Mouse (Mus musculus) heart, embryonic 16.5 days (tissue): ENCODE results near the gene Cmah. TPM values are rescaled to one million over a fixed set of nuclear protein-coding genes. Genes with fewer than 3 reads are reported as not detected.

Source experiments
- ATAC-seq: fragments of 200-750 bp; cut with Nextera tagmentation; replicated peaks from 2 replicates; pipeline ENCODE4 v1.8.0; 2017; ENCODE audit warnings: moderate number of reproducible peaks; ENCODE audit not compliant: insufficient read depth, low FRiP score; ENCODE audit errors: extremely low read depth
- H3K27ac ChIP-seq: fragments of 300-500 bp; sonication (generic); 2 replicates; pipeline ENCODE4 v1.5.1; 2014; ENCODE audit warnings: mild to moderate bottlenecking, low read length, control low read depth, moderate library complexity
- H3K27me3 ChIP-seq: fragments of 300-500 bp; sonication (generic); 2 replicates; pipeline ENCODE4 v1.6.1; 2014; ENCODE audit warnings: low read length, mixed read lengths; ENCODE audit not compliant: control insufficient read depth, insufficient read depth
- H3K36me3 ChIP-seq: fragments of 300-500 bp; sonication (generic); 2 replicates; pipeline ENCODE4 v1.6.1; 2014; ENCODE audit not compliant: control insufficient read depth, insufficient read depth
- H3K4me1 ChIP-seq: fragments of 300-500 bp; sonication (generic); 2 replicates; pipeline ENCODE4 v1.6.1; 2014; ENCODE audit warnings: low read length, mixed read lengths; ENCODE audit not compliant: control insufficient read depth, insufficient read depth
- H3K4me2 ChIP-seq: fragments of 300-500 bp; sonication (generic); 2 replicates; pipeline ENCODE4 v1.6.1; 2014; ENCODE audit warnings: low read depth, mild to moderate bottlenecking, control low read depth, low read length
- H3K4me3 ChIP-seq: fragments of 300-500 bp; sonication (generic); 2 replicates; pipeline ENCODE4 v1.5.1; 2014; ENCODE audit warnings: mild to moderate bottlenecking, control low read depth, low read length
- H3K9ac ChIP-seq: fragments of 300-500 bp; sonication (generic); 2 replicates; pipeline ENCODE4 v1.6.1; 2014; ENCODE audit warnings: low read length, control low read depth
- H3K9me3 ChIP-seq: fragments of 300-500 bp; sonication (generic); replicated peaks from 2 replicates; pipeline ENCODE4 v1.6.1; 2016; ENCODE audit warnings: low read length; ENCODE audit not compliant: control insufficient read depth
- WGBS: fragments of 180-500 bp; shearing (Covaris S2); extraction: QIAGEN DNeasy Blood & Tissue Kit; methylation state at CpG from one replicate; pipeline ENCODE4 v1.1.7; 2014; 5-methylcytosine and 5-hydroxymethylcytosine counted together
- polyA plus RNA-seq: library from polyadenylated mRNA; unstranded; fragments of >200 nt; fragmentation: Nextera tagmentation; extraction: Ambion mirVana; gene quantifications from 2 replicates; pipeline ENCODE4 v1.2.1, GENCODE M21; 2015

Cmah gene
- polyA plus RNA-seq, 1 experiment from 2014 or later, result 2.2 TPM

DNA sequence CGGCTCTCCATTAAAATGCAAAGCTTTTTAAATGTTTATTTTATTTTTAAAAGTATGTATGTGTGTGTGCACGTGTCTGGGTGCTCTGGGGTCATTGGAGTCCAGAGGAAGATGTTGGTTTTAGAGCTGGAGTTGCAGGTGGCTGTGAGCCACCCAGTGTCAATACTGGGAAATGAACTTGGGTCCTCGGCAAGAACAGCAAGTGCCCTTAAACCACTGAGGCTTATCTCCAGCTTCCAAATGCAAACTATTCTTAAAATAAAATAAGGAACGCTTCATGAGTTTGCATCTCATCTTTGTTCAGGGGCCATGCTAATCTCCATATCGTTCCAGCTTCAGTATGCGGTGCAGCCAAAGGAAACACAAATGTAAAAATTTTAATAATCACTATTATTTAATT, 159.2 kb downstream of the Cmah start:
- Histone ChIP-seq H3K9me3 (no peaks in the 10 kb centered on the region), H3K9ac (no peak overlapping the region), H3K27me3 (no peaks in the 10 kb centered on the region), H3K4me3 (no peak overlapping the region), H3K4me1 (peaks cover 2% of the 10 kb centered on the region; the same call in 1 of the 2 replicates), H3K36me3 (no peaks in the 10 kb centered on the region), H3K4me2 (no peak overlapping the region), H3K27ac (no peak overlapping the region)
- 69% methylated on average over 6 of the region's 6 CpGs for WGBS
- no peak for ATAC-seq

GRCm38 (mm10) chr13:24487061-24487460, 159.9 kb downstream of the Cmah start:
- no peaks in the 10 kb centered on the region for H3K36me3 ChIP-seq
- ATAC-seq, result no peak
- no peaks in the 10 kb centered on the region for H3K27me3 ChIP-seq
- peaks cover 2% of the 10 kb centered on the region; the same call in 1 of the 2 replicates for H3K4me1 ChIP-seq
- WGBS, result 84% methylated on average over 5 of the region's 5 CpGs
- H3K9ac ChIP-seq, result no peak overlapping the region
- H3K4me3 ChIP-seq, result no peak overlapping the region
- no peak overlapping the region for H3K27ac ChIP-seq
- H3K4me2 ChIP-seq, result no peak overlapping the region
- no peaks in the 10 kb centered on the region for H3K9me3 ChIP-seq

DNA sequence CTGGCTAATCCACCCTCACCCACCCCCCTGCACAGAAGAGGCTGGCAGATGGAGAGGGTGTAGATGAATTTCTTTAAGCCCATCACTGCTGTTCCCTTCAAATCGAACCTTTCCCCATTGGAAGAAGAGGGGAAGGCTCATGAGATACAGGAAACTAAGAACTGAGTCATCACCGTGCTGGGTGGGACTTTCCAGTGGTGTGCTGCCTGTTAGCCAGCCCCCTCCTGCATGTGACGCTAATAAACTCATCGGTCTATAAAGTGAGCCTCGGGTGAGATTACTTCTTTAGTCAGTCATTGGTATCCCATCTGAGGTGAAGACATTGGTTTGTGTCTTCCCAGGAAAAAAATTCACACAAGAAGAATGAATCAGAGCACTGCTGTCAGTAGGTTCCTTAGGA, 160.3 kb downstream of the Cmah start:
- 78% methylated on average over 5 of the region's 5 CpGs for WGBS
- Histone ChIP-seq H3K9me3 (no peaks in the 10 kb centered on the region), H3K9ac (no peak overlapping the region), H3K4me3 (no peak overlapping the region), H3K36me3 (no peaks in the 10 kb centered on the region), H3K4me1 (peaks cover 2% of the 10 kb centered on the region; the same call in 1 of the 2 replicates), H3K27me3 (no peaks in the 10 kb centered on the region), H3K27ac (no peak overlapping the region), H3K4me2 (no peak overlapping the region)
- ATAC-seq, result no peak

DNA sequence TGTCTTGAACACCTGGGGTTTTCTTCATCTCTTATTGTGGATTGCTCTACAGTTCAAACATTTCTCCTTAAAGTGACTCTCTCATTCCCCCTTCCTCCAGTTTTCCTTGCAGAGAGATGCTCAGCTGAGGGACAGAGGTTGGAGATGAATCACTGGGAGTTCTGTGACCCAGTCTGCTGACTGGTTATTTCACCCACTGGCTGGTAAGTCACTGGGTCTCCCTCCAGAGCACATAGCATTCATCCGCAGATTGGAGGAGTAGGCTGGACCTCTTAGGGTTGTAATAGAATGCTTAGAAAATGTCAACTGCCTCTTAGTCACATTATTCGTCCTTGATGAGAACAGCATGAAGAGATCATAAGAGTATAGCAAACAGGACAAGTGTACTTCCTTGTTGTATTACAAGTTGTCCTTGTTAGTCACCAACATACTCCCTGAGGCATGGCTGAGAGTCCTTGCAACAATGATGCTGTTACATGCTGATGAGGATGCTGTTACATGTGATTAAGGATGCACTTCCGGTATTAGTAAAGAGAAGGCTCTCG, 161.4 kb downstream of the Cmah start:
- Histone ChIP-seq H3K27me3 (no peaks in the 10 kb centered on the region), H3K9me3 (no peaks in the 10 kb centered on the region), H3K4me3 (no peak overlapping the region), H3K27ac (no peak overlapping the region), H3K9ac (no peak overlapping the region), H3K36me3 (no peaks in the 10 kb centered on the region), H3K4me2 (no peak overlapping the region), H3K4me1 (peaks cover 2% of the 10 kb centered on the region; the same call in 1 of the 2 replicates)
- WGBS, result 87% methylated on average over 4 of the region's 4 CpGs
- no peak for ATAC-seq

DNA sequence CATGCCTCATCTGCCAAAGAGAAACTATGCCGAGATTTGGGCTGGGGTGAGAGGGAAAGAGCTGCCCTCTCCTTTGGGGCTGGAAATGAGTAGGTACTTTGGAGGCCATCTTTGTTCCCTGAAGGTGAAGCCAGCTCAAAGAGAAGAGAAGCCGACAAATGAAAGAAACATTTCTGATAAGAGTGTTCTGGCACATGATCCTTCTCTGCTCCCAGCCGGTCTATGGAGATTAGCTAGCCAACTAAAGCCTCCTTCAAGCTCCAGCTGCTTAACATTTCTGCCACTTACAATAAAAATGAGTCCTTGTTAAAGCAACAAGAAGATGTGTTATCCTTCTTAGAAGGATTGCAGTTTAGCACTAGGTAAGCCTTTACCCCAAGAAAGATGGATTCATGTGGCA, 162.3 kb downstream of the Cmah start:
- no peaks in the 10 kb centered on the region for H3K9me3 ChIP-seq
- no peak overlapping the region for H3K4me2 ChIP-seq
- H3K27me3 ChIP-seq, result no peaks in the 10 kb centered on the region
- H3K9ac ChIP-seq, result no peak overlapping the region
- 37% methylated on average over 3 of the region's 3 CpGs for WGBS
- ATAC-seq, result no peak
- peaks cover 2% of the 10 kb centered on the region; the same call in 1 of the 2 replicates for H3K4me1 ChIP-seq
- H3K4me3 ChIP-seq, result no peak overlapping the region
- H3K27ac ChIP-seq, result no peak overlapping the region
- H3K36me3 ChIP-seq, result no peaks in the 10 kb centered on the region

DNA sequence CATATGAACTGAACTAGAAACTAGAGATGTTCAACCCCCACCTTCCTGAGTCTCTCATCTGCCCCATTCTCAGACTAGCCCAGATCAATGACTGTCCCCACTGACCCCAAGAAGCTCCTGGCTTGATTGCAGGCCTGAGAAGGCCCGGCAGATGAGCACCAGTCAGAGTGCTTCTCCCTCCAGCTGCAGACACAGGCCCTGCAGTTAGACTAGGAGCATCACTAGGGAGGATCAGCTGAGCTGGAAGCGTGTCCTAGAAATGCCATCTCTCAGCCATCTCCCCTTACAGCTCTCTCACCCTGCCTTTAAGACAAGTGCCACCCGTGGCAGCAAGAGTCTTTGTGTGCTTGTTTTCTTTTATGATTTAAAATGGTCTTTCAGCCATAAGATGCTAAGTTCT, 162.8 kb downstream of the Cmah start:
- Histone ChIP-seq H3K36me3 (no peaks in the 10 kb centered on the region), H3K4me3 (no peak overlapping the region), H3K4me2 (no peak overlapping the region), H3K4me1 (peaks cover 2% of the 10 kb centered on the region; the same call in 1 of the 2 replicates), H3K9me3 (no peaks in the 10 kb centered on the region), H3K27me3 (no peaks in the 10 kb centered on the region), H3K27ac (no peak overlapping the region), H3K9ac (no peak overlapping the region)
- ATAC-seq, result no peak
- WGBS, result 69% methylated on average over 3 of the region's 3 CpGs

GRCm38 (mm10) chr13:24491101-24491500, 163.9 kb downstream of the Cmah start:
- no peak overlapping the region for H3K9ac ChIP-seq
- no peak overlapping the region for H3K4me3 ChIP-seq
- H3K27me3 ChIP-seq, result no peaks in the 10 kb centered on the region
- no peaks in the 10 kb centered on the region for H3K36me3 ChIP-seq
- H3K4me2 ChIP-seq, result no peak overlapping the region
- ATAC-seq, result no peak
- no peak overlapping the region for H3K27ac ChIP-seq
- peaks cover 7% of the 10 kb centered on the region for H3K4me1 ChIP-seq
- H3K9me3 ChIP-seq, result no peaks in the 10 kb centered on the region
- WGBS, result 74% methylated on average over 3 of the region's 3 CpGs

DNA sequence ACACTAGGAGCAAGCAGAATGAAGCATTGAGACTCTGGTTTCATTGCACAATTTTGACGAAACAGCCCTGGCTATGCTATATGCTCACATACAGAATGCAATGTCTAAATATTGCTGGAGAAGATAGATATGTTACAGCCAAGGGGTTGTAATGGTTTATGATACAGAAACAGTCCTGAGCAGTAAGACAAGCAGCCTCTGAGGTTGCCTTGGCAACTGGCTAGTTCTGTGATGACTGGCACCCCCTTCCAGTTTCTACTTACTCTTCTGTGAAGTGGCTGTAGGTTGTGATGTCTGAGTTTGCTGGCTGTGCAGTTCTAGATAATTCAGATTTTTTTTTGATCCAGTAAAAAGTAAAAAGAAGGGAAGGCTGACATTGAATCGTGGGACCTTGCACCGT, 166.6 kb downstream of the Cmah start:
- H3K27ac ChIP-seq, result no peak overlapping the region
- H3K27me3 ChIP-seq, result no peaks in the 10 kb centered on the region
- peaks cover 29% of the 10 kb centered on the region for H3K4me1 ChIP-seq
- H3K4me3 ChIP-seq, result no peak overlapping the region
- no peak for ATAC-seq
- H3K4me2 ChIP-seq, result no peak overlapping the region
- 88% methylated on average over 3 of the region's 3 CpGs for WGBS
- no peaks in the 10 kb centered on the region for H3K9me3 ChIP-seq
- H3K9ac ChIP-seq, result no peak overlapping the region
- no peaks in the 10 kb centered on the region for H3K36me3 ChIP-seq

DNA sequence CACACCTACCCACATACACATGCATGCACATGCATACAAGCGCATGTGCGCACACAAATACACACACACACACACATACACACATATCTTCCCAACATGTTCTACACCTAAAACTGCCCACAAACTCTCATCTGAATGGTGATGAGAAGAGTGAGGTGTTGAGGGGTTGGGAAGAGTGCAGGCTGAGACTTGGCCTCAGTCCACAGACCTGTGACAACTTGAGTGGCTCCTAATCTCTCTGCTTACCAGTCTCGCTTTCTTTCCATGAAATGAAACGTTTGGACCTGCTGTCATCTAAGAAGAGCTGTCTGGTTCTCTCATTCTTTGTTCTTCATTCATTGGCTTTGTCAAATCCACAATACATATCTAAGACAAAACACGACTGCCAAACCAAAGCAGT, 169.1 kb downstream of the Cmah start:
- Histone ChIP-seq H3K27me3 (no peaks in the 10 kb centered on the region), H3K4me1 (peaks cover 30% of the 10 kb centered on the region), H3K9me3 (no peaks in the 10 kb centered on the region), H3K4me2 (no peak overlapping the region), H3K9ac (no peak overlapping the region), H3K4me3 (no peak overlapping the region), H3K36me3 (no peaks in the 10 kb centered on the region), H3K27ac (peak overlapping the region; percentile 56)
- peak; percentile 57 for ATAC-seq
- 50% methylated on average over 5 of the region's 5 CpGs for WGBS
